Mouse (Mus musculus) heart, postnatal 0 days (tissue): ENCODE measurements around the gene Lrrc75a.

Source experiments
- CTCF ChIP-seq: IDR thresholded peaks from 2 replicates; pipeline ENCODE4 v1.5.1; 2016; ENCODE audit warnings: antibody characterized with exemption, control low read depth, low read depth
- EP300 ChIP-seq: IDR thresholded peaks from 2 replicates; pipeline ENCODE4 v1.6.1; 2016; ENCODE audit warnings: antibody characterized with exemption, low read depth

- no peak for TF ChIP-seq CTCF
- no peak for TF ChIP-seq EP300
These were observed 71.7 kb downstream of the Lrrc75a start for GRCm38 (mm10) chr11:62576530-62577152.
